Mouse (Mus musculus): ENCODE measurements at regions not wholly inside any gene's neighbourhood (a gene's known extent, or its start where the extent isn't known, plus 50 kb on each side); places are given as distances from the start of the nearest gene placed in this dataset.
"Not testable (repeated sequence)": the region's sequence is repeated elsewhere in the genome, so short reads cannot be mapped to it uniquely, and the experiment has no call there.

- no peak for TF ChIP-seq POLR2A (IDR thresholded peaks at IDR 0.05; ENCODE audit: borderline replicate concordance, extremely low read depth, insufficient read depth, insufficient read length, poor library complexity, severe bottlenecking)
These were observed 336.5 kb downstream of the Fscb start for GRCm38 (mm10) chr12:64137997-64138396.

GRCm38 (mm10) chr12:64116438-64116837, 358.1 kb downstream of the Fscb start:
- peak; percentile 68 for DNase-seq (ENCODE audit: low read depth)
- TF ChIP-seq POLR2A (IDR thresholded peaks at IDR 0.05; ENCODE audit: borderline replicate concordance, extremely low read depth, insufficient read depth, insufficient read length, poor library complexity, severe bottlenecking) (no peak), CTCF (IDR thresholded peaks at IDR 0.05; ENCODE audit: borderline replicate concordance, extremely low read depth, insufficient read depth, insufficient read length) (no peak)

More at GRCm38 (mm10) chr12:64137997-64138396, 336.5 kb downstream of the Fscb start:
- no peak for DNase-seq (ENCODE audit: low read depth)

- DNase-seq (ENCODE audit: low read depth) = peak; percentile 80
- TF ChIP-seq POLR2A (IDR thresholded peaks at IDR 0.05; ENCODE audit: borderline replicate concordance, extremely low read depth, insufficient read depth, insufficient read length, poor library complexity, severe bottlenecking) (no peak), CTCF (IDR thresholded peaks at IDR 0.05; ENCODE audit: borderline replicate concordance, extremely low read depth, insufficient read depth, insufficient read length) (no peak)
These were observed 360.0 kb downstream of the Fscb start for GRCm38 (mm10) chr12:64114476-64114875.

GRCm38 (mm10) chr12:64104214-64104613, 370.3 kb downstream of the Fscb start:
- TF ChIP-seq CTCF (IDR thresholded peaks at IDR 0.05; ENCODE audit: borderline replicate concordance, extremely low read depth, insufficient read depth, insufficient read length) = peak; percentile 56; the same call in 1 of the 2 replicates
- no peak for TF ChIP-seq POLR2A (IDR thresholded peaks at IDR 0.05; ENCODE audit: borderline replicate concordance, extremely low read depth, insufficient read depth, insufficient read length, poor library complexity, severe bottlenecking)
- DNase-seq (ENCODE audit: low read depth) = peak; percentile 75

- no peak for DNase-seq (ENCODE audit: low read depth)
- no peak for TF ChIP-seq POLR2A (IDR thresholded peaks at IDR 0.05; ENCODE audit: borderline replicate concordance, extremely low read depth, insufficient read depth, insufficient read length, poor library complexity, severe bottlenecking)
- TF ChIP-seq CTCF (IDR thresholded peaks at IDR 0.05; ENCODE audit: borderline replicate concordance, extremely low read depth, insufficient read depth, insufficient read length) = no peak
These were observed 397.7 kb downstream of the Fscb start for GRCm38 (mm10) chr12:64076789-64077188.

GRCm38 (mm10) chr12:64045528-64045927, 429.0 kb downstream of the Fscb start:
- peak; percentile 3 for DNase-seq (ENCODE audit: low read depth)
- TF ChIP-seq CTCF (IDR thresholded peaks at IDR 0.05; ENCODE audit: borderline replicate concordance, extremely low read depth, insufficient read depth, insufficient read length) = no peak
- TF ChIP-seq POLR2A (IDR thresholded peaks at IDR 0.05; ENCODE audit: borderline replicate concordance, extremely low read depth, insufficient read depth, insufficient read length, poor library complexity, severe bottlenecking) = no peak

- not testable (repeated sequence) for DNase-seq (ENCODE audit: low read depth)
These were observed 465.9 kb downstream of the Fscb start for GRCm38 (mm10) chr12:64008631-64009030.

Data from brain, embryonic 14.5 days (tissue).